Mouse (Mus musculus): ENCODE measurements around the gene Trpv6. TPM values are rescaled to one million over a fixed set of nuclear protein-coding genes. Genes with fewer than 3 reads are reported as not detected.

Trpv6 gene
- 33.6 and 45.4 TPM in 2 replicates for polyA plus RNA-seq (2012; rRNA removed)

DNA sequence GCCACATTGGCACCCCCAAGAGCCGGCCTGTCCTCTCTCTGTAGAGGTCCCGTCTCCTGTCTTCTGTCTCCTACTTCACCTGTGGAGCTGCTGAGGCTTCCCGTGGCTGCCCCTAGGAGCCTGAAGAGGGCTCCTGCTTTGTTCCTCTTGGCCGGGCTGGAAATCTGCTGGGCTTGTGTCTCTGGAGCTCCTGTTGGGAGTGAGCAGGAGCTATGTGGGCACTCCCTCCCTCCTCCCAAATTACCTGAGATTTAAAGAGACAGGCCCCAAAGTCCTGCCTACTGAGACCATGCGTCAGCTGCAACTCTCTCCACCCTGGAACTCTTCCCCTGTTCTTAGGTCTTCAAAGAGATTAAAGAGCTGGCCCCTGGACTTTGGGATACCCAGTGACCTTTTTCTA, at the start of gene Trpv6:
Gene Trpv6, minus strand, starts transcription at position 228 of the 400 bp plus-strand sequence.
- DNase-seq (ENCODE audit: low read depth) = no peak

- DNase-seq (ENCODE audit: low read depth) = no peak
Observed at GRCm38 (mm10) chr6:41685596-41685995, 49.4 kb upstream of the Trpv6 start.

GRCm38 (mm10) chr6:41684911-41685310, 48.7 kb upstream of the Trpv6 start:
- DNase-seq (ENCODE audit: low read depth) = no peak

DNA sequence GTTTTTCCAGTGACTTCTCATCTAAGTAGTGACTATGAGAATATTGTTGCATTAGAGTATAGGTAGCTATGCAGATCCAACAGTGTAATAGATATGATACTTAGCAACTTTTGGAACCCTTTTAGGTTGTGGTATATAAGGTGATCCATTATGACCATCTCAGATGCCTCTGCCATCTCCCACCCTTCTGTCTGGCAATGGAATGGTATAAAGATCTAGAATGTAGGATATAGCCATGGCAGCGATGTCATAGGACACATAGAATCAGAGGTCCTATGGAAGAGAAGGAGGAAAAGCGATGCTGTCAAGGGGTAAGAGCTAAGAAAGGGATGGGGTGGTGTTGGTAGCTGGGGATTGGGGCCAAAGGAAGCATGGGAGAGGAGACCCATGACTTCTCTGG, 47.9 kb upstream of the Trpv6 start, which contains the start of gene Llcfc1:
Gene Llcfc1, plus strand, starts transcription at position 301 of the 400 bp plus-strand sequence.
- DNase-seq (ENCODE audit: low read depth) = no peak

- no peak for DNase-seq (ENCODE audit: low read depth)
Observed at GRCm38 (mm10) chr6:41681656-41682055, 45.5 kb upstream of the Trpv6 start.

GRCm38 (mm10) chr6:41680669-41681068, 44.5 kb upstream of the Trpv6 start, which contains the start of gene Trpv5:
Gene Trpv5 (minus strand): TSS chr6:41680769.
- DNase-seq (ENCODE audit: low read depth) = no peak

DNA sequence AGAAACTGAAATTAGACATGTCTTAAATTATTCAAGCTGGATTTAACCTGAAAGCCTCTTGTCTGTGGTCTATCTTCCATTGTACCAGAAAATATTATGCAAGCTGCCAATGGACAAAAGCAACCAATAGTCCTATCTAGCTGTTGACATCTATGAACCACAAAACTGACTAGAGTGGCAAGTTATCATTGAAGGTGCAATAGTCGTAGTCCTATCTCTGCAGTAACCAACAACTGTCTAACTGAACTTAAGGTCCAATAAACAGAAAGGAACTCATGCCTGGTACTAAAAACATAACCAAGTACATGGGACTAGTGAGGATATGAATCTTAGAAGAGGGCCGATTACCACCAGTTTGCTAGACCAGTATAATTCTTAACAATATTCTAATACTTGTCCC, 40.3 kb upstream of the Trpv6 start:
- DNase-seq (ENCODE audit: low read depth) = no peak

GRCm38 (mm10) chr6:41662320-41662719, 26.1 kb upstream of the Trpv6 start:
- no peak for DNase-seq (ENCODE audit: low read depth)

- no peak for DNase-seq (ENCODE audit: low read depth)
Observed at GRCm38 (mm10) chr6:41658487-41658886, 22.3 kb upstream of the Trpv6 start.

DNA sequence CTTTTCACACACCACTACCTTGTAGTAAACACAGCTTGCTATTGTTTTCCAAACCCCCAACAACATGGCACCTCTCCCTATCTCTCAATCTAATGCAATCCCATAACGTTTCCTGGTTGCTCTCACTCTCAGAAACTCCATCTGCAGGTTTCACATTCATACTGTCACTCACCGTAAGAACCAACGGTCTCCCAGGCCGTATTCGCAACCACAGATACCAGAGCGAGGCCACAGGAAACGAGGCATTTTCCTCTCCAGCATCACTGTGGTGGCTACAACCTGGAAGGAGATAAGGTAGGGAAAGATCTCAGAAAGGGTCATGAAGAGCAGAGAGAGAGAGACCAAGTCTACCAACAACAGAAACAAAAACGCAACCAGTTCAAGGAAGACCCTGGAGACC, 18.4 kb upstream of the Trpv6 start:
- no peak for DNase-seq (ENCODE audit: low read depth)

- no peak for DNase-seq (ENCODE audit: low read depth)
Observed at GRCm38 (mm10) chr6:41653173-41653572, 17.0 kb upstream of the Trpv6 start.

DNA sequence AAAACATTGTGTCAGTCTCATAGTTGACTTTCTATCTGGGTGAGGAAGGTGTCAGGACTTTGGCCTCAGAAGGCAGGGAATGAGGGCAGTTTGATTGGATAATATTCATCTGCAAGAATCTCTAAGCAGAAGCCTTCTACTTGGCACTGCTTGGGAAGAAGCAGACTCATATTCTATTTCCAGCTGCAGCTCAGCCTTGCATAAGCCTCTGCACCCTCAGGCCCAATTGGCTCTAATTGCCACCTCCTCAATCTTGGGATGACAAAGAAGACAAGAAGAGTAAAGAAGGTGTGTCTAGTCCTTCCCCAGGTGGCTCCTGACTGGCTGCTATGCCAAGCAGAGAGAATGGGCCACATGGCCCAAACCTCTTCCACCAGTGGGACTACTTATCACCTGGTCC, 10.5 kb upstream of the Trpv6 start:
- DNase-seq (ENCODE audit: low read depth) = peak; percentile 67

- peak; percentile 61 for DNase-seq (ENCODE audit: low read depth)
Observed at GRCm38 (mm10) chr6:41646220-41646619, 10.0 kb upstream of the Trpv6 start.

DNA sequence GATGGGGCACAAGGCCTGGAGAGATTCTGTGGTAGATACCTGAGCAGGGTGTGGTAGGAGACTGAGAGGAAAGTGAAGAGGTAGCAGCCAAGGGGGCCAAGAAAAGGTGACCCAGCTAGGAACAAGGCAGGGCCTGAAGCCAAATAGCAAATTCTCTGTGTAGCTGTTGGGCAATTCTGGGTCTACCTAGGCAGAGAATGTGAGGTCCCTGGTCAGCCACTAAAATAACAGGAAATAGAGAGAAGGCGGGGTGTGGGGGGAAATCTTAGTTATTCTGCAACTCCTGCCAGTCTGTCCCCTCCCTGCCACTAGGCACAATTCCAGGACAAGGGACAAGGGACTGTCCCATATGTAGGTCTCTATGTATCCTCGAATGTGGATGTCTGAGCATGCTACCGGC, 7.0 kb upstream of the Trpv6 start:
- no peak for DNase-seq (ENCODE audit: low read depth)

DNA sequence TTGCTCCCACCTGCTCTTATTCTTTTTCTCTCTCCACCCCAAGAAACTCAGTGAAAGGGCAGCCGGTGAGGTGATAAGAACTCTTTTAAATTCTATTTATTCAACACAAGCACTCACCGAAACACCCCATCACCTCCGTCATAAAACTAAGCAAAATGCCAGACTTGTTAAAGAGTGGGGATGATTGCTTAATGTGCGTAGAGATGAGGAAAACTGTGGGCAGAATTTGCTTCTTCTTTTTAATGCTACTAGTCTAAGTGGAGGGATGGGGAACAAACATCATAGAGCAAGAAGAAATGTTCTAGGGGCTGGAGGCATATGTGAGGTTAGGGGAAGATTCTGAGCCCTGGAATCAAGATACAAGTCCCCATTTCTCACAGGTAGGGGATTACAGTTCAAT, 6.6 kb upstream of the Trpv6 start:
- no peak for DNase-seq (ENCODE audit: low read depth)

DNA sequence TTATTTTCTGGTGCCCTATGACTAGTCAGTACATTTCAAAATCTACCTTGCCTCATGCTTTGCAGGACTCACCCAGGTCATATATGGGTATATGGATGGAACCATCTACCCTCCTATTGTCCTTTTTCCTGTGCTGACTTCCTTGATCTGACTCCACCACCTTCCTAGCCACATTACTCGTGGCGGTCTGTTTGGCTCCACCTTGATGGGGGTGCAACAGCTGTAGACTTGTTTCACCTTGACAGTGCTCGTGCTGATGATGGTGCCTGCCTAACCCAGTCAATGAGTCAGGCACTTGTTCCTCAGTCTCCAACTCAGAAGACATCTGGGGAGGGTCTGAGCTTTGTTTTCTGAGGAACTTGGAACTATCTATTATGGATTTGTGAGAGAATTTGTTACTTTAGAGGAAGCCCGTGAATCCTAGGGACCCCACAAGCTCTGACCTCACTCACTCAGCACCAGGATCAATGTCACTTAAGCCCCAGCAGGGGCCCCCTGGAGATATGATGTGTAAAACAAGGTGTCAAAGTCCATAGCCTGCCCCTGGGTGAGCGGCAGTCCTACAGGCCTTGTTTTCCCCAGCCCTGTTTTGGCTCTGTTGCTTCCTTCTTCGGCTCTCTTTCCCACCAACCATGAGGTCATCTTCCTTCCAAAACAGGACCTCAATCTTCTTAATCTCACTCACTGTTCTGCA, 5.1 kb upstream of the Trpv6 start:
- no peak for DNase-seq (ENCODE audit: low read depth)

DNA sequence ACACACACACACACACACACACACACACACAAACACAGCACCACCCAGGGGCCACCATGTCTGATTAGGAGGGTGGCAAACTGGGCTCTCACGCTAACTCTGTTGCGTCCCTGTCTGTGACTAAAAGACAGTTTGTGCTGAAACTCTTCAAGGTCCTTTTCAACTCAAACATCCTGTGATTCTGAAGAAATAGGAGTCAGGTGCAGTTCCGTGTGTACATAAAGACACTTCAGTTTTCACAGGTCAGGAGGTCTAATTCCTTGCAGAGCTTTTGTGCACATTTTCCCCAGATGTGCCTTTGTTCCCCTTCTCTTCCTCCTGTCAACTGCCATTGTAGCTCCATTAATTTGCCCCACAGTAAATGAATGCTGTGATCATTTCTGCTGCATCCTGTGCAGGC, 4.2 kb upstream of the Trpv6 start:
- DNase-seq (ENCODE audit: low read depth) = no peak

- no peak for DNase-seq (ENCODE audit: low read depth)
Observed at GRCm38 (mm10) chr6:41637927-41638506, 1.8 kb upstream of the Trpv6 start.

DNA sequence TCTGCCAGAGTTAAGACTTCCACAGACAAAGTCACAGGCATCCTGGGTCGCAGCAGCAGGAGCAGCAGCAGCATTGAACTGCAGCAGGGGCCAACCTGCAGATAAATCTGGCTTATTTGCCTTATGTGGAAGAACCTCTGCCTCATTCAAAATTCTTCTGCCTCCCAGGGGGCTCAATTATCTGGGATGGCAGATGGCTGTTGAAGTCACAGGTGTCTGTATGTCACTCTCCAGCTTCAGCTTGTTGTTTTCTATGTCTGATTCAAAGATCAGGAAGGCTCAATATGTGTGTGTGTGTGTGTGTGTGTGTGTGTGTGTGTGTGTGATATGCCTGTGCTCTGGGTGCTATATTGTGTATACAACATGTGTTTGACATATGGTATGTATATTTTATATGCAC, 1.2 kb upstream of the Trpv6 start:
- DNase-seq (ENCODE audit: low read depth) = no peak

DNA sequence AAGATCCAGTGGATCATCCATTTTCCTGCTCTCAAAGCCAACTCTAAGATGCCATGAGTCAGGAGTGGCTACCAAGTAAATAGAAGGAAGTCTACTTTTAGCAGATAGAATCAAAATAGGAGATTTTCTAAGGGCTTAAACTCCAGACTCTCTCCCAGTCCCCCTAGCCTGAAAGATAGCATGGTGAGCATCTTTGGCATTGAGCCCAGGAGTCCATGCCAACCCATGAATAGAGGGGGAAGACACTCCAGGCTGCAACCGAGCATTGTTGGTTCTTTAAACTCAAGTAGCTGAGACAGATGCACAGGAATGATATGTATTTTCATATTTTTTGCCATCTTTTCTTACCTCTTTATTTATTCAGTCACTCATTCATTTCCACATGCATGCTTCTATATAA, 994 bp downstream of the Trpv6 start:
- DNase-seq (ENCODE audit: low read depth) = no peak

DNA sequence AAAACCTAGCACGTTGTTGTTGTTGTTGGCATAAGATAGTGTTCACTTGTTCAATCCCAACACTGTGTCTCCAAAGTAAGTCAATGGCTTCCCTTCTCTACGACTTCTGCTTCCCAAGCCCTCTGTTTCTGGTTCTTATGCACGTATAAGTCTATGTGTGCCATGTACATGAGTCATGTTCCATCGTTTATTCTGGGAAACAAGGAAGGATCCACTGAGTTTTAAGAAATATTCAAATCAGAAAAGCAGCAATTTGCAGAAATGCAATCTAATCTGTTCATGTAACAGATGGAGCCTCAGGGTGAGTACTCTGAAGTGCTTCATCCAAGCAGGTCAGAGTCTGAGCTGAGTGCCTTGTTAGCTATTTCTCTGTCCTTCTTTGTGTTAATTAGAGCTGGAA, 4.7 kb downstream of the Trpv6 start:
- DNase-seq (ENCODE audit: low read depth) = no peak

DNA sequence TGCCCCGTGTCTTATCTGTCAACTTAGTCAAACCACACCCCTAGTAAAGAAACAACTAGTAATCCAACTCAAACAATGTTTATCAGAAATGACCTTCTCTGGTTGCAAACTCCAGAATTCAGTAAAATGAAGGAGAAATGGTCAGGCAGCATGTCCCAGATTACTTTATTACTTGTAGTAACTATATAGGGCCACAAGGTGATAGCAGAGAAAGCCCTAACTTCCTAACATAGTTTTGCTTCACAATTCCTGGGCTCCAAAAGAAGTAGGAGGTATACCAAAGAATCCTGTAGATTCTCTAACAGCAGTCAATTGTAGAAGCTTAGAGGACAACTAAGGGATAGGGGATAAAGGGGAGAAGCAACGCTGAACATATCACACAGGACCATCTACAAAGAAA, 5.4 kb downstream of the Trpv6 start:
- DNase-seq (ENCODE audit: low read depth) = no peak

GRCm38 (mm10) chr6:41628180-41628579, 8.0 kb downstream of the Trpv6 start:
- no peak for DNase-seq (ENCODE audit: low read depth)

DNA sequence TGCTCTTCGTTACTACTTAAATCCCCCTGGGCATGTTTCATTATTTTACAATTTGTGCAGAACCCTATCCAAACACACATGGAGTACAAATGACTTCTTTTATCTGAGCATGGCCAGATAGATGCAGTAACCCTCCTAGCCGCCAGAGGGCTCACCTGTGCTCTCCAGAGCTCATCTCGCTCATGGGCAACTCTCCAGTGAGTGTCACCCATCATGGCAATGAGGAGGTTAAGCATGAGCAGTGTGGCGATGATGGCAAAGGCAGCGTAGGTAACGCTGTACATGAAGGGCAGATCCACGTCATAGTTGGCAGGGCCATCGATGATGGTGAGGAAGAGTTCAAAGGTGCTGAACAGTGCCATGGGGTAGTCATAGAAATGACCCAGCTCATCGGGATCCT, 13.5 kb downstream of the Trpv6 start:
- no peak for DNase-seq (ENCODE audit: low read depth)
